Mouse (Mus musculus): Measurements from ENCODE around the gene Selenop. TPM values are rescaled to one million over a fixed set of nuclear protein-coding genes. Genes with fewer than 3 reads are reported as not detected.
A peak's percentile ranks its signal among the peaks of the same experiment; 100 is the strongest.

Selenop gene
- polyA plus RNA-seq, 1 experiment from 2014 or later, result 53.1 TPM

DNA sequence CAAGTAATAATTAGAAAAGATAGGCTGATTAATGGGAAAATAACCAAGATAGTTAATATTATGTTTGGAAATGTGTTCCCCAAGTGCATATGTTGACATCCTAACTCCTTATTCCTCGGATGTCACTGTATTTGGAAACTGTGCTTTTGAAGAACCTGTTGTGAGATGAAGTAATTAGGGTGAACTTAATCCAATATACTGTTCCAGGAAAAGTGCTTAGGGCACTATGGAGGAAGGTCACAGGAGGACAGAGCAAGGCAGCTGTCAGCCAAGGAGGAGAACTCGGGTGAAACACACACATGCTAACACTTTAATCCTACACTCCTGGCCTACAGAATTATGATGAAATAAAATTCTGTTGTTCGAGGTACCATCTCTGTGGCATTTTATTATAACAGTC lies 5.5 kb upstream of the Selenop start:
- Histone ChIP-seq H3K27ac (ENCODE audit: low read depth, low read length) (no peak overlapping the region), H3K9me3 (ENCODE audit: control insufficient read depth, low read length) (no peaks in the 10 kb centered on the region), H3K9ac (ENCODE audit: low read length) (no peak overlapping the region), H3K4me2 (ENCODE audit: low read depth, low read length, severe bottlenecking) (no peak overlapping the region), H3K36me3 (ENCODE audit: control insufficient read depth, insufficient read depth, low read length) (no peaks in the 10 kb centered on the region), H3K27me3 (ENCODE audit: control insufficient read depth, insufficient read depth, low read length) (no peaks in the 10 kb centered on the region), H3K4me3 (ENCODE audit: low read depth, low read length) (no peak overlapping the region), H3K4me1 (replicated peaks; ENCODE audit: control insufficient read depth, insufficient read depth, low read length) (no peaks in the 10 kb centered on the region)
- ATAC-seq (replicated peaks; ENCODE audit: low FRiP score) (no peak), DNase-seq (ENCODE audit: low spot score) (no peak)
- WGBS, result 76% methylated on average over 3 of the region's 3 CpGs

DNA sequence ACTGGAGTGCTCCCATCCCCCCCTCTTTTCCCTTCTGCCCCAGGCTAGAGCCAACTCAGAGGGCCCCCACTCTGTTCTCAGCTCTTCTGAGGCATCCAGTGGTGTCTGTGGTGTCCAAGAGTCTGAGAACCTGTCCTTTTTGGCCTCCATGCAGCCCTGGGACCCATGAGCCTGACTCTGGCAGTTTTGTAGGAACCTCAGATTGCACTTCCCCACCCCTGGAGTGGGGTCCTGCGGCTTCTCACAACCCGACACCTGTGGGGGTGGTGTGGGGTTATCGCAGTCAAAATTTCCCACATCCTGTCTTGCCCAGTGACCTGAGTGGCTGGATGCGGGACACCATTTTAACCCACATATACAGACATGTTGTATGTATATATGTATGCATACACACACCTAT lies 4.1 kb upstream of the Selenop start:
- WGBS, result 91% methylated on average over 4 of the region's 4 CpGs
- H3K36me3 ChIP-seq (ENCODE audit: control insufficient read depth, insufficient read depth, low read length), result no peaks in the 10 kb centered on the region
- no peak overlapping the region for H3K27ac ChIP-seq (ENCODE audit: low read depth, low read length)
- H3K27me3 ChIP-seq (ENCODE audit: control insufficient read depth, insufficient read depth, low read length), result no peaks in the 10 kb centered on the region
- H3K9me3 ChIP-seq (ENCODE audit: control insufficient read depth, low read length), result no peaks in the 10 kb centered on the region
- no peak overlapping the region for H3K9ac ChIP-seq (ENCODE audit: low read length)
- no peak for DNase-seq (ENCODE audit: low spot score)
- ATAC-seq (replicated peaks; ENCODE audit: low FRiP score), result no peak
- no peaks in the 10 kb centered on the region for H3K4me1 ChIP-seq (replicated peaks; ENCODE audit: control insufficient read depth, insufficient read depth, low read length)
- no peak overlapping the region for H3K4me3 ChIP-seq (ENCODE audit: low read depth, low read length)
- H3K4me2 ChIP-seq (ENCODE audit: low read depth, low read length, severe bottlenecking), result no peak overlapping the region

DNA sequence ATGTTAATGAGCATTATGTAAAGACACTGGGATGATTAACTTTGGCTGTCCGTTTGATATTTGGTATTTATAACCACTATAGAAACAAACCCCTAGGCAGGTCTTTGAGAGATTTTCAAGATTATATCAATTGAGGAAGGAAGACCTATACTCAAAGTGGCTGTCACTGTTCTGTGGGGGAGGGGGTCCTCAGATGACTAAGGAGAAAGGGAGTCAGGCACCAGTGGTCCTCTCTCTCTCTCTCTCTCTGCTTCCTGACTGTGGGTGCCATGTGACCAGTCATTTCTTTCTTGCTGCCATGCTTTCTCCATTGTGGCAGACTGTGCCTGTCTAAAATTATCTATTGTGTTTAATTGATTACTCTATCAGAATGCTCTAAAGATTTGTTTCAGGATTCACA lies 3.5 kb upstream of the Selenop start:
- H3K27me3 ChIP-seq (ENCODE audit: control insufficient read depth, insufficient read depth, low read length), result no peaks in the 10 kb centered on the region
- H3K4me3 ChIP-seq (ENCODE audit: low read depth, low read length), result no peak overlapping the region
- H3K9ac ChIP-seq (ENCODE audit: low read length), result no peak overlapping the region
- no peaks in the 10 kb centered on the region for H3K9me3 ChIP-seq (ENCODE audit: control insufficient read depth, low read length)
- no peaks in the 10 kb centered on the region for H3K4me1 ChIP-seq (replicated peaks; ENCODE audit: control insufficient read depth, insufficient read depth, low read length)
- DNase-seq (ENCODE audit: low spot score), result no peak
- H3K36me3 ChIP-seq (ENCODE audit: control insufficient read depth, insufficient read depth, low read length), result no peaks in the 10 kb centered on the region
- no peak overlapping the region for H3K4me2 ChIP-seq (ENCODE audit: low read depth, low read length, severe bottlenecking)
- ATAC-seq (replicated peaks; ENCODE audit: low FRiP score), result no peak
- H3K27ac ChIP-seq (ENCODE audit: low read depth, low read length), result no peak overlapping the region
- WGBS, result 94% methylated on average over 1 of the region's 1 CpGs

DNA sequence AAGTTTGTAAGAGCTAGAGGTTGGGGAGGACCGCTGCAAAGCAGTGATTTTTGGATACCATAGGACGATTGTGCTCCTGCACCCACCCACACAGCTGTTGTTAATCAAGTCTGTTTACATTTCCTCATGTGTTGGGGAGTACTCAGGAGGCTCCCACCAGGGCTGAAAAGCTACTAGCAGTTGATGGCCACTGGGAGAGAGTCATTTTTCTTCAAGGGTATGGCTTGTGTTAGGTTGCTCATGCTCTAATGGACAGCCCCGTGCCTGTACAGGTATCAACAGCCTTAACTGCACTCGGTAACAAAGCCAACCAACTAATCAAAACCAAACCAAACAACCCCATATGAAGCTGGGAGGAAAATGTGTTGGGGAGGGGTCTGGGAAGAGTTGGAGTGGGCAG lies 1.1 kb downstream of the Selenop start:
- Histone ChIP-seq H3K4me2 (ENCODE audit: low read depth, low read length, severe bottlenecking) (no peak overlapping the region), H3K9me3 (ENCODE audit: control insufficient read depth, low read length) (no peaks in the 10 kb centered on the region), H3K4me1 (replicated peaks; ENCODE audit: control insufficient read depth, insufficient read depth, low read length) (peaks cover 2% of the 10 kb centered on the region; the same call in 1 of the 2 replicates), H3K27me3 (ENCODE audit: control insufficient read depth, insufficient read depth, low read length) (no peaks in the 10 kb centered on the region), H3K9ac (ENCODE audit: low read length) (no peak overlapping the region), H3K27ac (ENCODE audit: low read depth, low read length) (no peak overlapping the region), H3K36me3 (ENCODE audit: control insufficient read depth, insufficient read depth, low read length) (no peaks in the 10 kb centered on the region), H3K4me3 (ENCODE audit: low read depth, low read length) (no peak overlapping the region)
- ATAC-seq (replicated peaks; ENCODE audit: low FRiP score), result no peak
- WGBS, result 81% methylated on average over 4 of the region's 4 CpGs
- DNase-seq (ENCODE audit: low spot score), result no peak

DNA sequence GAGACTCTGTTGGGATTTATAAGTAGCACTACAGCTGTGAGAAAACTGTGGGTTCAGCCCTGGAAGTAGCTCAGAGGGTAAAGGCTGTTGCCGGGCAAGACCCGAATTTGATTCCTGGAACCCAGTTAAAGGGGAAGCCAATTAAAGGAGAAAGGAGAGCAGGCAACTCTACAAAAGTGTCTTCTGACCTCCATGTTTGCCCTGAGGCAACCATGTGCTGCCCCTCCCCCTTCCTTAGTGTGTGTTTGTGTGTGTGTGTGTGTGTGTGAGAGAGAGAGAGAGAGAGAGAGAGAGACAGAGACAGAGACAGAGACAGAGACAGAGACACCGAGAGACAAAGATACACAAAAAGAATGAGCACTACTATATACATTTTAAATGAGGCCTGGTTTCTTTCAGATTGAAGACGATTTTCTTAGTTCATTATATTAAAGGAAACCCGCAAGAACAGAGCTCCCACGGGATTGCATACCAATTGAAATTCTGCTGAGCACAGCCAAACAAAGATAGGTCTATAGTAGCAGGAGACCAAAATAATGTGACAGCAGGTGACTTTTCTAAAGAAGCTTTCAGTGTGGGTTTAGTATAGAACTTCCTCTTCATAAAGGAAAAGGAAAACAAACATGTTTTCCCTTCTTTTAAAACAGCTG lies 1.8 kb downstream of the Selenop start:
- H3K4me2 ChIP-seq (ENCODE audit: low read depth, low read length, severe bottlenecking), result peak overlapping the region; percentile 43; the same call in 1 of the 2 replicates
- H3K36me3 ChIP-seq (ENCODE audit: control insufficient read depth, insufficient read depth, low read length), result no peaks in the 10 kb centered on the region
- no peak for DNase-seq (ENCODE audit: low spot score)
- ATAC-seq (replicated peaks; ENCODE audit: low FRiP score), result peak; percentile 62
- H3K9ac ChIP-seq (ENCODE audit: low read length), result no peak overlapping the region
- peaks cover 2% of the 10 kb centered on the region; the same call in 1 of the 2 replicates for H3K4me1 ChIP-seq (replicated peaks; ENCODE audit: control insufficient read depth, insufficient read depth, low read length)
- H3K27ac ChIP-seq (ENCODE audit: low read depth, low read length), result no peak overlapping the region
- H3K4me3 ChIP-seq (ENCODE audit: low read depth, low read length), result peak overlapping the region; percentile 21; the same call in 1 of the 2 replicates
- no peaks in the 10 kb centered on the region for H3K27me3 ChIP-seq (ENCODE audit: control insufficient read depth, insufficient read depth, low read length)
- no peaks in the 10 kb centered on the region for H3K9me3 ChIP-seq (ENCODE audit: control insufficient read depth, low read length)
- 12% methylated on average over 6 of the region's 6 CpGs for WGBS

DNA sequence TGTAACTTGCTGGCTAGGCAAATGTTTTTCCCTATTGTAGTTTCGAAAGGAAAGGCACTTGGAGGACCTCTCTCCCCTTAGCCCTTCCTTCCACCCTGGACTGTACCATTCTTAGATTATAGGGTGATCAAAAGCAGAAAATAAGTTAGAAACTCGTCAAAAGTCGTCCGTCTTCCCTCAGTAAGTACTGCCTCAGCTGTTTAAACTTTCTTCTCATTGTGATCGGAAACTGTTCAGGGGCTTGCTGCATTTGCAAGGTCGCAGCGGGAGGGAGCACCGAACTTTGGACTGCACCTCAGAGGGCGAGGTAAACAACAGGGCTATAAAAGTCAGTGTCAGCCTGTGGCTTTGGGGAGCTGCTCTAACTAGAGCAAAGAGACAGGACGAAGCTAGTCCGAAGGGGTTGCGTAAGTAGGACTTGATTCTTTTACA lies 2.3 kb downstream of the Selenop start:
- H3K4me3 ChIP-seq (ENCODE audit: low read depth, low read length), result peak overlapping the region; percentile 21
- H3K27me3 ChIP-seq (ENCODE audit: control insufficient read depth, insufficient read depth, low read length), result no peaks in the 10 kb centered on the region
- H3K9me3 ChIP-seq (ENCODE audit: control insufficient read depth, low read length), result no peaks in the 10 kb centered on the region
- WGBS, result 4% methylated on average over 12 of the region's 12 CpGs
- H3K36me3 ChIP-seq (ENCODE audit: control insufficient read depth, insufficient read depth, low read length), result no peaks in the 10 kb centered on the region
- peak overlapping the region; percentile 51 for H3K9ac ChIP-seq (ENCODE audit: low read length)
- H3K27ac ChIP-seq (ENCODE audit: low read depth, low read length), result peak overlapping the region; percentile 18; the same call in 1 of the 2 replicates
- ATAC-seq (replicated peaks; ENCODE audit: low FRiP score) (peak; percentile 67; the same call in 1 of the 2 replicates), DNase-seq (ENCODE audit: low spot score) (peak; percentile 62)
- H3K4me2 ChIP-seq (ENCODE audit: low read depth, low read length, severe bottlenecking), result peak overlapping the region; percentile 43; the same call in 1 of the 2 replicates
- peaks cover 2% of the 10 kb centered on the region; the same call in 1 of the 2 replicates for H3K4me1 ChIP-seq (replicated peaks; ENCODE audit: control insufficient read depth, insufficient read depth, low read length)

DNA sequence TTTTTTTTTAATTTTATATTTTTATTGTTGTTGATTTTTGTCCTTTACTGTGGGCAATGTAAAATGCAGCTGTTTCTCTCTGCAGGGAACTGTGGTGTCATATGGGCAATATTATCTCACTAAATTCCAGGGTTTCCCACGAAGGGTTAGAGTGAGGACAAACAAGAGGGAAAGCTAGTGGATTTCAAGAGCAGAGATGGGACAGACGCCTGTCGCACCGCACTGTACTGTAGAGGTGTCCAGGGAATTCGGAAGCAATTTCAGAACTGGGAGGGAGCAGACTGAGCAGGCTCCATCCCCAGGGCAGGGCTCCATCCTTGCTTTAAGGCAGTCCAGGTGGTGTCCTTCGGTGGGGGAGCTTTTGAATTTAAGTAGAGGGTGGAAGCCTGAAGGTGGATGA lies 2.9 kb downstream of the Selenop start:
- no peak overlapping the region for H3K4me2 ChIP-seq (ENCODE audit: low read depth, low read length, severe bottlenecking)
- DNase-seq (ENCODE audit: low spot score), result no peak

DNA sequence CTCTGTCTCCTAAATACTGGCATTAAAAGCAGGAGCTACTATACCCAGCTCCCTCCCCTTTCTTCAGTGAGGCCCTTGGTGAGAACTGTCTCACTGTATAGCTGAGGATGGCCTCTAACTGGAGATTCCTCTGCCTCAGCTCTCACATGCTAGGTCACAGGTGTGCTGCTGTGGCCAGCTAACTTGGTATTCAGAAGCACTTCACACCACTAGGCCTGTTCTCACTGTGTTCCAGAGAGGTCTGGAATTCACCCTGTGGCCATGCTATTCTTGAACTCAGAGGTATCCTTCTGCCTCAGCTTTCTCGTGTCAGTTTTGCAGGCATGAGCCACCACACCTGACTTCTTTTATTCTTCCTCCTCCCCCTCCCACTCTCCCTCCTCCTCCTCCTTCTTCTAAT lies 4.8 kb downstream of the Selenop start:
- Histone ChIP-seq H3K9me3 (ENCODE audit: control insufficient read depth, low read length) (no peaks in the 10 kb centered on the region), H3K4me3 (ENCODE audit: low read depth, low read length) (no peak overlapping the region), H3K4me1 (replicated peaks; ENCODE audit: control insufficient read depth, insufficient read depth, low read length) (peaks cover 2% of the 10 kb centered on the region; the same call in 1 of the 2 replicates), H3K4me2 (ENCODE audit: low read depth, low read length, severe bottlenecking) (no peak overlapping the region), H3K36me3 (ENCODE audit: control insufficient read depth, insufficient read depth, low read length) (no peaks in the 10 kb centered on the region), H3K9ac (ENCODE audit: low read length) (no peak overlapping the region), H3K27ac (ENCODE audit: low read depth, low read length) (no peak overlapping the region), H3K27me3 (ENCODE audit: control insufficient read depth, insufficient read depth, low read length) (no peaks in the 10 kb centered on the region)
- no peak for ATAC-seq (replicated peaks; ENCODE audit: low FRiP score)
- 88% methylated on average over 1 of the region's 1 CpGs for WGBS
- DNase-seq (ENCODE audit: low spot score), result no peak

More for the DNA sequence above, 2.9 kb downstream of the Selenop start:
- H3K9me3 ChIP-seq (ENCODE audit: control insufficient read depth, low read length), result no peaks in the 10 kb centered on the region
- ATAC-seq (replicated peaks; ENCODE audit: low FRiP score), result 0 out of 2 replicates have a peak, but pooled peaks have one; percentile 24
- H3K4me3 ChIP-seq (ENCODE audit: low read depth, low read length), result no peak overlapping the region; the same call in 1 of the 2 replicates
- H3K27ac ChIP-seq (ENCODE audit: low read depth, low read length), result no peak overlapping the region
- no peaks in the 10 kb centered on the region for H3K27me3 ChIP-seq (ENCODE audit: control insufficient read depth, insufficient read depth, low read length)
- WGBS, result 48% methylated on average over 6 of the region's 6 CpGs
- no peaks in the 10 kb centered on the region for H3K36me3 ChIP-seq (ENCODE audit: control insufficient read depth, insufficient read depth, low read length)
- H3K4me1 ChIP-seq (replicated peaks; ENCODE audit: control insufficient read depth, insufficient read depth, low read length), result peaks cover 2% of the 10 kb centered on the region; the same call in 1 of the 2 replicates
- H3K9ac ChIP-seq (ENCODE audit: low read length), result no peak overlapping the region

DNA sequence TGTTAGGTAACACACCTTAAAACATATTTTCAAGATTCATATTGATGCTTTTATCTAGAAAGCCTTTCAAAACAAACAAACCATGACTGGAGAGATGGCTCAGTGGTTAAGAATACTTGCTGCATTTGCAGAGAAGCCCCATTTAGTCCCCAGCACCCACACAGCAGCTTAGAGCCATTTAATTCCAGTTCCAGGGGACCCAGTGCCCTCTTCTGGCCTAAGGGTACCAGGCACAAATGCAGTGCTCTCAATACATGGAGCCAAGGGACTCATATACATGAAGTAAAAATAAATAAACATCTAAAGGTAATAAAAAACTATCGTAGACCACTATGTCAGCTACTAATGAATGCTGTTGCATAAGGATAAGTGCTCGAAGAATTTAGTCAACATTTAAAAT lies 9.0 kb downstream of the Selenop start:
- H3K27ac ChIP-seq (ENCODE audit: low read depth, low read length), result no peak overlapping the region
- no peaks in the 10 kb centered on the region for H3K27me3 ChIP-seq (ENCODE audit: control insufficient read depth, insufficient read depth, low read length)
- ATAC-seq (replicated peaks; ENCODE audit: low FRiP score) (no peak), DNase-seq (ENCODE audit: low spot score) (no peak)
- no peak overlapping the region for H3K4me3 ChIP-seq (ENCODE audit: low read depth, low read length)
- H3K36me3 ChIP-seq (ENCODE audit: control insufficient read depth, insufficient read depth, low read length), result no peaks in the 10 kb centered on the region
- no peak overlapping the region for H3K4me2 ChIP-seq (ENCODE audit: low read depth, low read length, severe bottlenecking)
- no peaks in the 10 kb centered on the region for H3K4me1 ChIP-seq (replicated peaks; ENCODE audit: control insufficient read depth, insufficient read depth, low read length)
- H3K9ac ChIP-seq (ENCODE audit: low read length), result no peak overlapping the region
- no peaks in the 10 kb centered on the region for H3K9me3 ChIP-seq (ENCODE audit: control insufficient read depth, low read length)
- 91% methylated on average over 2 of the region's 2 CpGs for WGBS
